Mouse (Mus musculus): ENCODE results near the gene Csrp2. TPM values are rescaled to one million over a fixed set of nuclear protein-coding genes. Genes with fewer than 3 reads are reported as not detected.

Gene Csrp2
- polyA plus RNA-seq, 1 experiment from 2014 or later, result 254 TPM

DNA sequence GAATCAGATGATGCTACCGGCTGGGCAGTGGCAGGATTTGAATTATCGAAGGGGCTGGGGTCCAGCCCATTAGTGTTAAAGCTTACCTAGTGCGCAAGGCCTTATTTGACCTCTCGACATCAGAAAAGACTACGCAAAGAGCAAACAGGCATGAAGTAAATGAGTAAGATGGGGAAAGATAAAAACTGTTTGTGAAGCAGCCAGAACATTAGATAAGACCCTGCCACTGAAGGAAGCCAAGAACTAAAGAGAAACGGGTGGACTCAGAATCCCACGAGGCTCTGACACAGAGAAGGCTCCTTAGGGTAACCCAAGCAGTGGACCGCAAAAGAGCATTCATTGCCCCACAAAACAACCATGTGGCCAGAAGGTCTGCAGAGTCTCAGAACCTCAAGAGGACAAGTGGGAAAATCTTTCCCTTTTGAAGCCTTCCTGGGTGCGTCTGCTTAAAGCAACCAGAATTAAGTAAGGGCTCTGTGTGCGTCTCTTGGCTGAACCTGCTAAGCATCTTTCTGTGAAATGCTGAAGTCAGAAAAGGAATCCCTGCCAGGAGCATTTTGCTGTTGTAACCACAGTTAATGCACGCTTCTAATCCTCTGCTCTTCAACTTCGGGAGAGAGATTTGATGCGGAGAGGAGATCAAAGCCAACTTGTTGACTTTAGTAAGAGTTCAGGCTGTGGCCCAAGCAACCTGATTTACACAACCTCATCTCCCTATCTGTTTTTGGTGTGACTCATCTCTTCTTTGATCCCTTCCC is 19.7 kb upstream of the Csrp2 start:
- Histone ChIP-seq H3K9me3 (ENCODE audit: control insufficient read depth, low read length) (no peaks in the 10 kb centered on the region), H3K4me1 (ENCODE audit: control insufficient read depth, insufficient read depth, low read length) (0 out of 2 replicates have a peak, but pooled peaks cover 5% of the 10 kb centered on the region), H3K36me3 (ENCODE audit: control insufficient read depth, insufficient read depth, low read length) (no peaks in the 10 kb centered on the region), H3K4me3 (ENCODE audit: low read length) (no peak overlapping the region), H3K27ac (ENCODE audit: low read length) (peak overlapping the region; percentile 9; the same call in 1 of the 2 replicates), H3K27me3 (replicated peaks; ENCODE audit: control insufficient read depth, insufficient read depth, low read length) (no peaks in the 10 kb centered on the region), H3K9ac (ENCODE audit: low read depth, low read length) (no peak overlapping the region), H3K4me2 (ENCODE audit: low read depth, low read length) (no peak overlapping the region)
- ATAC-seq, result peak; percentile 59
- WGBS, result 42% methylated on average over 13 of the region's 13 CpGs

- no peaks in the 10 kb centered on the region for H3K9me3 ChIP-seq (ENCODE audit: control insufficient read depth, low read length)
- H3K9ac ChIP-seq (ENCODE audit: low read depth, low read length), result no peak overlapping the region
- no peaks in the 10 kb centered on the region for H3K27me3 ChIP-seq (replicated peaks; ENCODE audit: control insufficient read depth, insufficient read depth, low read length)
- no peak overlapping the region for H3K4me3 ChIP-seq (ENCODE audit: low read length)
- no peak overlapping the region for H3K27ac ChIP-seq (ENCODE audit: low read length)
- H3K36me3 ChIP-seq (ENCODE audit: control insufficient read depth, insufficient read depth, low read length), result no peaks in the 10 kb centered on the region
- 0 out of 2 replicates have a peak, but pooled peaks cover 5% of the 10 kb centered on the region for H3K4me1 ChIP-seq (ENCODE audit: control insufficient read depth, insufficient read depth, low read length)
- ATAC-seq, result no peak
- WGBS, result 94% methylated on average over 3 of the region's 3 CpGs
- H3K4me2 ChIP-seq (ENCODE audit: low read depth, low read length), result no peak overlapping the region
Measured at GRCm38 (mm10) chr10:110903862-110904261, 15.7 kb upstream of the Csrp2 start.

DNA sequence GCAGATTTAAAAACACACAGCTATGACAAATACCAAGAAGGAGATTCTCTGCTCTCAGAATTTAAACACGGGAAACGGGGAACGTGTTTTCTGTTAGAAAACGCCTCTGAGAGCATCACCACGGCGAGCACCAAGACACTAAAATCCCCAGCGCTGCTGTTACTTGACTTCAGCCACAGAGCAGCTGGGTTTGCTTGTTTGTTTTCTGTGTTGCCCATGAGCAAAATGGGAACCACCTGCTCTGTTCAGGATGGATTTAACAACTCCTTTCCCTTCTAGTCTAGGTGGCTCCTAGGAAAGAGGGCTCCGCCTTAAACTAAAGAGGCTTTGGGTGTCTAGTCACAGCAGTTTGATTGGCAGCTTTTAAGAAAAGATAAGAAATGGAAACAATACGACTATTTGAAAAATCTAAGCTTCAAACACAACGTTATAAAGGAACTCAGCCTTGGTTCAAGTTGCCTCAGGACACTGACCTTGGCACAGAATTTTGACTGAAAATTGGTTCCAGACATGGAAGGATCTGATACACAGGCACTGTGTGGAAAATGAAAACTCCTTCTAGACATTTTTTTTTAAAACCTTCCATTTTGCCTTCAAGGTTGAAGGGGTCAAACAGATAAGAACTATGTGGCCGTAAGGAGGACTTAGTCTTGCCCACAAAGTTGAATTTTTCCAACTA is 2.8 kb upstream of the Csrp2 start:
- no peak overlapping the region for H3K4me2 ChIP-seq (ENCODE audit: low read depth, low read length)
- H3K27ac ChIP-seq (ENCODE audit: low read length), result no peak overlapping the region
- peaks cover 11% of the 10 kb centered on the region for H3K4me1 ChIP-seq (ENCODE audit: control insufficient read depth, insufficient read depth, low read length)
- WGBS, result 79% methylated on average over 11 of the region's 11 CpGs
- H3K4me3 ChIP-seq (ENCODE audit: low read length), result no peak overlapping the region
- no peaks in the 10 kb centered on the region for H3K27me3 ChIP-seq (replicated peaks; ENCODE audit: control insufficient read depth, insufficient read depth, low read length)
- no peaks in the 10 kb centered on the region for H3K9me3 ChIP-seq (ENCODE audit: control insufficient read depth, low read length)
- no peaks in the 10 kb centered on the region for H3K36me3 ChIP-seq (ENCODE audit: control insufficient read depth, insufficient read depth, low read length)
- H3K9ac ChIP-seq (ENCODE audit: low read depth, low read length), result no peak overlapping the region
- ATAC-seq, result no peak

- no peak for ATAC-seq
Measured at GRCm38 (mm10) chr10:110917521-110917920, 2.1 kb upstream of the Csrp2 start.

DNA sequence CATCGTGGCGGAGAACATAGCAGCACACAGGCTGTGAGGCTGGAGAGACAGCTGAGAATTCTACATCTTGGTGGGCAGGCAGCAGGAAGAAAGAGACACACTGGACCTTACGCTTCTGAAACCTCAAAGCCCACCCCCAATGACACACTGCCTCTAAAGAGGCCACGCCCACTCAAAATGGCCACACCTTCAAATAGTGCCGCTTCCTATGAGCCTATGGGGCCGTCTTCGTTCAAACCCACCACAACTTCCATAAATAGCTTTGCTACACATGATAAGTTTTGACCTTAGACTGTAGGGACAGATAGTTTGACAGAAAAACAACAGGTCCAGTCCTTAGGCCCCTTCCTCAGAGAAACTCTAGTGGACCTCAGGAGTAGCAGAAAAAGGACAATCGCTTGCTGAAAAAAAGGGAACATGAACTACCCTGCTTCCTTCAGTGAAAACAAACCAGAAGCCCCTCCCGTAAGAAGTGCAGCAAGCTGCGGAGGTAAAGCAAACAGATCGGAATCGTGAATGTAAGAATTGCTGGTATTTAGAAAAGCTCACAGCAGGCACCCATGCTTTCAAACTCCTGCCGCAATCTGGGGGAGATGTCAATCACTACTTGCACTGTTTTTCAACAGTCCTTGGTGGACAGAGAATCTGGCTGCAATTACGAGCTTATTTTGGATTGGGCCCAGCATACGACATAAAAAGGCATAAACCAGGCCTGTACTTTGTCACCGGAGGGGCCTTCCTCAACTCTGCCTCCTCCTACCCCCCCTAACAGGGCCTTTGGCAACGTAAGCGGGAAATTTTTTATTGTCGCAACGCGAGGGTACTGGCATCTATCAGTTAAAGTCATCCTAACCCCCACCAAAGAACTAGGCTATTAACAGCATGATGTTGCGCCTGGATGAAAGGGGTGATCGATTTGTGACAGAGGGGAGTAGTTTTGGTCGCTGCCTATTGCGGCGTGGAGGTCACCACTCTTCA is 886 bp upstream of the Csrp2 start:
- WGBS, result 19% methylated on average over 26 of the region's 26 CpGs
- Histone ChIP-seq H3K4me1 (ENCODE audit: control insufficient read depth, insufficient read depth, low read length) (peaks cover 23% of the 10 kb centered on the region), H3K27me3 (replicated peaks; ENCODE audit: control insufficient read depth, insufficient read depth, low read length) (no peaks in the 10 kb centered on the region), H3K4me2 (ENCODE audit: low read depth, low read length) (peak overlapping the region; percentile 77), H3K9me3 (ENCODE audit: control insufficient read depth, low read length) (no peaks in the 10 kb centered on the region), H3K36me3 (ENCODE audit: control insufficient read depth, insufficient read depth, low read length) (no peaks in the 10 kb centered on the region), H3K27ac (ENCODE audit: low read length) (peak overlapping the region; percentile 96), H3K9ac (ENCODE audit: low read depth, low read length) (peak overlapping the region; percentile 89), H3K4me3 (ENCODE audit: low read length) (peak overlapping the region; percentile 66)
- no peak for ATAC-seq

More at GRCm38 (mm10) chr10:110917521-110917920, 2.1 kb upstream of the Csrp2 start:
- no peak overlapping the region for H3K4me2 ChIP-seq (ENCODE audit: low read depth, low read length)
- WGBS, result 94% methylated on average over 6 of the region's 6 CpGs
- no peaks in the 10 kb centered on the region for H3K9me3 ChIP-seq (ENCODE audit: control insufficient read depth, low read length)
- H3K36me3 ChIP-seq (ENCODE audit: control insufficient read depth, insufficient read depth, low read length), result no peaks in the 10 kb centered on the region
- H3K9ac ChIP-seq (ENCODE audit: low read depth, low read length), result no peak overlapping the region
- H3K4me1 ChIP-seq (ENCODE audit: control insufficient read depth, insufficient read depth, low read length), result peaks cover 18% of the 10 kb centered on the region
- no peaks in the 10 kb centered on the region for H3K27me3 ChIP-seq (replicated peaks; ENCODE audit: control insufficient read depth, insufficient read depth, low read length)
- H3K4me3 ChIP-seq (ENCODE audit: low read length), result no peak overlapping the region
- no peak overlapping the region for H3K27ac ChIP-seq (ENCODE audit: low read length)

DNA sequence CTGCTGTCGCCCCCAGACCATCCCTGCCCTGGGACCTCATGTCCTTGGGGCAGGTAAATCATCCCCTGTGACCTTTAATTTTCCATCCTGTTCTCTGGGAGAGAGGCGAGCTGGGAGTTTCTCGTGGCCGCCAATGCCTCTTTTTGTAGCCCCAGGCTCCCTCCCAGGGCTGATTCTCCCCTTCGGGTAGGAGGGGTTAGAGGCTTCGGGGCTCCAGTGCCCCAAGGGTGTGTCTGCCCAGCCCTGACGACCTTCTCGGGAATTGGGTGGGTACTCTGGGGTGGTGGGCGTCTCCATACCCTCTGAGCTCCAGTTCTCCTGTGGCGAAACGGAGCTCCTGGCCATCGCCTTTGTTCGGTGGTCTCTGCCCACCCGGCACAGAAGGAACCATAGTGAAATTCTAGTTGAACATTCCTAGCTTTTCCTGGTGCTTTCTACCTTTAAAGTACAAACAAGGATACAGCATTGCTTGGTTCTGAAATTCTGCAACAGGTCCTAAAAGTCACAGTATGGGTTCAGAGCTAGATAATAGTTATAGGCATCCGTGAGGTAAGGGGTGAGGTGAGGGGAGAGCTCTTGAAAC is 870 bp downstream of the Csrp2 start:
- peak; percentile 49 for ATAC-seq
- H3K27ac ChIP-seq (ENCODE audit: low read length), result peak overlapping the region; percentile 96
- H3K27me3 ChIP-seq (replicated peaks; ENCODE audit: control insufficient read depth, insufficient read depth, low read length), result no peaks in the 10 kb centered on the region
- 2% methylated on average over 15 of the region's 15 CpGs for WGBS
- peak overlapping the region; percentile 66 for H3K4me3 ChIP-seq (ENCODE audit: low read length)
- peaks cover 26% of the 10 kb centered on the region for H3K4me1 ChIP-seq (ENCODE audit: control insufficient read depth, insufficient read depth, low read length)
- peak overlapping the region; percentile 77 for H3K4me2 ChIP-seq (ENCODE audit: low read depth, low read length)
- peak overlapping the region; percentile 89 for H3K9ac ChIP-seq (ENCODE audit: low read depth, low read length)
- no peaks in the 10 kb centered on the region for H3K36me3 ChIP-seq (ENCODE audit: control insufficient read depth, insufficient read depth, low read length)
- H3K9me3 ChIP-seq (ENCODE audit: control insufficient read depth, low read length), result no peaks in the 10 kb centered on the region

GRCm38 (mm10) chr10:110921890-110922289 is 2.3 kb downstream of the Csrp2 start:
- no peaks in the 10 kb centered on the region for H3K36me3 ChIP-seq (ENCODE audit: control insufficient read depth, insufficient read depth, low read length)
- H3K9ac ChIP-seq (ENCODE audit: low read depth, low read length), result peak overlapping the region; percentile 12; the same call in 1 of the 2 replicates
- no peaks in the 10 kb centered on the region for H3K9me3 ChIP-seq (ENCODE audit: control insufficient read depth, low read length)
- H3K4me1 ChIP-seq (ENCODE audit: control insufficient read depth, insufficient read depth, low read length), result peaks cover 36% of the 10 kb centered on the region
- WGBS, result 50% methylated on average over 3 of the region's 3 CpGs
- ATAC-seq, result peak; percentile 58
- peak overlapping the region; percentile 77 for H3K4me2 ChIP-seq (ENCODE audit: low read depth, low read length)
- no peaks in the 10 kb centered on the region for H3K27me3 ChIP-seq (replicated peaks; ENCODE audit: control insufficient read depth, insufficient read depth, low read length)
- peak overlapping the region; percentile 83 for H3K27ac ChIP-seq (ENCODE audit: low read length)
- H3K4me3 ChIP-seq (ENCODE audit: low read length), result peak overlapping the region; percentile 66

DNA sequence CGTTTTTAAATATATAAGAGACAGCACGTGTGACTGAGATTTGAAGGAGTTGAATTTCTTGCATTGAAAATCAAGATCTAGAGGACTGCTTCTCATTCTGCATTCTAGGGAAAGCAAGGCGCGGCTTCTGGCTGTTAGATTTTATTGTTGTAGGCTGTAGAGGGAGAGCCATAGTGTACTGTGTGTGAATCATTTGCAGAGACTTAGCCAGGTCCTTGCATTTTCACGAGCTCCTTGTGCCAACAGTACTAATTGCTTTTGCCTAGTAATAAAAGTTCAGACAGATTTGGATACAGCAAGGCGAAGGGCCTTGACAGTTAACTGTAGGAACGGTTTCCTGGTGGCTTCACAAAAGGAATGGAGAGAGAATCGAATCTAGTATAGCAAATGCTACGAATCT is 3.0 kb downstream of the Csrp2 start:
- Histone ChIP-seq H3K9ac (ENCODE audit: low read depth, low read length) (0 out of 2 replicates have a peak overlapping the region, but pooled peaks have one; percentile 12), H3K9me3 (ENCODE audit: control insufficient read depth, low read length) (no peaks in the 10 kb centered on the region), H3K36me3 (ENCODE audit: control insufficient read depth, insufficient read depth, low read length) (no peaks in the 10 kb centered on the region), H3K4me2 (ENCODE audit: low read depth, low read length) (peak overlapping the region; percentile 77), H3K27ac (ENCODE audit: low read length) (peak overlapping the region; percentile 83), H3K4me1 (ENCODE audit: control insufficient read depth, insufficient read depth, low read length) (peaks cover 43% of the 10 kb centered on the region), H3K27me3 (replicated peaks; ENCODE audit: control insufficient read depth, insufficient read depth, low read length) (no peaks in the 10 kb centered on the region), H3K4me3 (ENCODE audit: low read length) (peak overlapping the region; percentile 66)
- ATAC-seq, result peak; percentile 15; the same call in 1 of the 2 replicates
- WGBS, result 45% methylated on average over 9 of the region's 9 CpGs
